Mouse (Mus musculus) CD4-positive, CD25-positive, alpha-beta regulatory T cell, adult 4 months (primary cell): ENCODE results near the gene As3mt. TPM values are rescaled to one million over a fixed set of nuclear protein-coding genes. Genes with fewer than 3 reads are reported as not detected.
"Not testable (repeated sequence)": the region's sequence is repeated elsewhere in the genome, so short reads cannot be mapped to it uniquely, and the experiment has no call there.

Source experiments
- ATAC-seq: one replicate; pipeline ENCODE4 v1.8.0; 2017
- polyA plus RNA-seq, 2 experiments: library from polyadenylated mRNA; unstranded; fragments of 100-300 nt; shearing (Covaris generic); gene quantifications; one replicate each; pipeline ENCODE4 v1.2.1; 2017

Gene As3mt
- polyA plus RNA-seq, 2 experiments from 2014 or later, result 15.1 to 15.2 TPM

- no peak for ATAC-seq
These were observed 8.2 kb upstream of the As3mt start for GRCm38 (mm10) chr19:46699011-46699481.

- ATAC-seq, result no peak
These were observed 6.1 kb upstream of the As3mt start for GRCm38 (mm10) chr19:46701156-46701555.

GRCm38 (mm10) chr19:46705779-46706495 is 1.3 kb upstream of the As3mt start:
- ATAC-seq, result no peak

GRCm38 (mm10) chr19:46706540-46707295 is 540 bp upstream of the As3mt start:
- no peak for ATAC-seq

GRCm38 (mm10) chr19:46710614-46711013 is 3.4 kb downstream of the As3mt start:
- ATAC-seq, result no peak

- no peak for ATAC-seq
These were observed 7.0 kb downstream of the As3mt start for GRCm38 (mm10) chr19:46714234-46714633.

- no peak for ATAC-seq
These were observed 7.8 kb downstream of the As3mt start for GRCm38 (mm10) chr19:46715016-46715415.

- ATAC-seq, result no peak
These were observed 10.9 kb downstream of the As3mt start for GRCm38 (mm10) chr19:46718150-46718549.

- ATAC-seq, result no peak
These were observed 17.2 kb downstream of the As3mt start for GRCm38 (mm10) chr19:46724411-46724810.

GRCm38 (mm10) chr19:46726142-46726541 is 18.9 kb downstream of the As3mt start:
- ATAC-seq, result no peak

- no peak for ATAC-seq
These were observed 20.0 kb downstream of the As3mt start for GRCm38 (mm10) chr19:46727140-46727736.

GRCm38 (mm10) chr19:46727945-46728540 is 20.8 kb downstream of the As3mt start:
- no peak for ATAC-seq

GRCm38 (mm10) chr19:46728909-46729308 is 21.7 kb downstream of the As3mt start:
- no peak for ATAC-seq

GRCm38 (mm10) chr19:46731351-46731750 is 24.1 kb downstream of the As3mt start:
- ATAC-seq, result no peak

- not testable (repeated sequence) for ATAC-seq
These were observed 25.4 kb downstream of the As3mt start for GRCm38 (mm10) chr19:46732673-46733072.

GRCm38 (mm10) chr19:46733626-46734025 is 26.4 kb downstream of the As3mt start:
- ATAC-seq, result no peak

- no peak for ATAC-seq
These were observed 28.0 kb downstream of the As3mt start for GRCm38 (mm10) chr19:46735241-46735640.

- no peak for ATAC-seq
These were observed 29.8 kb downstream of the As3mt start for GRCm38 (mm10) chr19:46737106-46737505.

- ATAC-seq, result peak; percentile 62
These were observed 33.2 kb downstream of the As3mt start for GRCm38 (mm10) chr19:46740341-46741008.

GRCm38 (mm10) chr19:46741574-46741973 is 34.3 kb downstream of the As3mt start:
- no peak for ATAC-seq

GRCm38 (mm10) chr19:46744681-46745080 is 37.4 kb downstream of the As3mt start:
- ATAC-seq, result no peak

- ATAC-seq, result no peak
These were observed 40.5 kb downstream of the As3mt start for GRCm38 (mm10) chr19:46747799-46748198.
